Mouse (Mus musculus): Measurements from ENCODE around the gene Gm10147. TPM values are rescaled to one million over a fixed set of nuclear protein-coding genes. Genes with fewer than 3 reads are reported as not detected.
"Not testable (repeated sequence)": the region's sequence is repeated elsewhere in the genome, so short reads cannot be mapped to it uniquely, and the experiment has no call there.

Gene Gm10147
- not detected in 2 replicates for polyA plus RNA-seq (2014; fragmentation: Nextera tagmentation; extraction: Ambion mirVana)

- not testable (repeated sequence) for H3K9me3 ChIP-seq (ENCODE audit: control insufficient read depth, low read length); H3K4me2 ChIP-seq (ENCODE audit: low read length); H3K27ac ChIP-seq (replicated peaks in 1 of 2; ENCODE audit: control insufficient read depth in 1 of 2, insufficient read depth in 1 of 2, low read depth in 2 of 2, low read length in 2 of 2); H3K36me3 ChIP-seq (ENCODE audit: control insufficient read depth, insufficient read depth, low read length); H3K4me1 ChIP-seq (ENCODE audit: control insufficient read depth in 2 of 2, insufficient read depth in 2 of 2, low read length in 2 of 2); ATAC-seq (ENCODE audit: insufficient number of reproducible peaks, insufficient read depth, low FRiP score, low read depth); H3K4me3 ChIP-seq (ENCODE audit: control insufficient read depth in 1 of 2, insufficient read depth in 1 of 2, low read depth in 1 of 2, low read length in 2 of 2); H3K27me3 ChIP-seq (ENCODE audit: control insufficient read depth, insufficient read depth, low read length); H3K9ac ChIP-seq (ENCODE audit: low read length)
- WGBS, result no CpG with 5 or more reads among the region's 7 CpGs
Observed at GRCm38 (mm10) chrX:28607742-28608141, at the start of gene Gm10147. TSS of gene Gm10147 (minus strand) at chrX:28607842.

Small RNA genes lying within 50 kb of the gene (microRNA-seq; reads per million reads assigned to microRNA genes)
- not detected for gene Gm44499

Data from heart, embryonic 14.5 days (tissue).